Mouse (Mus musculus) hindbrain, embryonic 10.5 days (tissue): ENCODE measurements around the gene Nprl3. TPM values are rescaled to one million over a fixed set of nuclear protein-coding genes. Genes with fewer than 3 reads are reported as not detected.
A peak's percentile ranks its signal among the peaks of the same experiment; 100 is the strongest.

Experiments used
- DNase-seq: peaks from one replicate; pipeline ENCODE4 v3.0.0-alpha.2; 2017; ENCODE audit warnings: low spot score
- H3K27ac ChIP-seq: fragments of 300-500 bp; sonication (generic); 2 replicates; pipeline ENCODE4 v1.5.1; 2016; ENCODE audit warnings: mild to moderate bottlenecking, moderate library complexity
- H3K27me3 ChIP-seq: fragments of 300-500 bp; sonication (generic); 2 replicates; pipeline ENCODE4 v1.6.1; 2016; ENCODE audit warnings: mild to moderate bottlenecking; ENCODE audit not compliant: poor library complexity, insufficient read depth, severe bottlenecking
- H3K36me3 ChIP-seq: fragments of 300-500 bp; sonication (generic); 2 replicates; pipeline ENCODE4 v1.6.1; 2016; ENCODE audit warnings: mild to moderate bottlenecking, moderate library complexity
- H3K4me1 ChIP-seq: fragments of 300-500 bp; sonication (generic); replicated peaks from 2 replicates; pipeline ENCODE4 v1.6.1; 2016; ENCODE audit warnings: mild to moderate bottlenecking
- H3K4me3 ChIP-seq: fragments of 300-500 bp; sonication (generic); 2 replicates; pipeline ENCODE4 v1.5.1; 2016; ENCODE audit warnings: mild to moderate bottlenecking, moderate library complexity
- H3K9me3 ChIP-seq: fragments of 300-500 bp; sonication (generic); 2 replicates; pipeline ENCODE4 v1.6.1; 2016; ENCODE audit warnings: mild to moderate bottlenecking, moderate library complexity
- WGBS: fragments of 180-500 bp; shearing (Covaris S2); methylation state at CpG from one replicate; pipeline ENCODE4 v1.1.7; 2016; 5-methylcytosine and 5-hydroxymethylcytosine counted together
- polyA plus RNA-seq: library from polyadenylated mRNA; unstranded; fragments of >200 nt; fragmentation: Nextera tagmentation; extraction: Ambion mirVana; gene quantifications from 2 replicates; pipeline ENCODE4 v1.2.1, GENCODE M21; 2016

Gene Nprl3
- polyA plus RNA-seq, 1 experiment from 2014 or later: 45.6 TPM

DNA sequence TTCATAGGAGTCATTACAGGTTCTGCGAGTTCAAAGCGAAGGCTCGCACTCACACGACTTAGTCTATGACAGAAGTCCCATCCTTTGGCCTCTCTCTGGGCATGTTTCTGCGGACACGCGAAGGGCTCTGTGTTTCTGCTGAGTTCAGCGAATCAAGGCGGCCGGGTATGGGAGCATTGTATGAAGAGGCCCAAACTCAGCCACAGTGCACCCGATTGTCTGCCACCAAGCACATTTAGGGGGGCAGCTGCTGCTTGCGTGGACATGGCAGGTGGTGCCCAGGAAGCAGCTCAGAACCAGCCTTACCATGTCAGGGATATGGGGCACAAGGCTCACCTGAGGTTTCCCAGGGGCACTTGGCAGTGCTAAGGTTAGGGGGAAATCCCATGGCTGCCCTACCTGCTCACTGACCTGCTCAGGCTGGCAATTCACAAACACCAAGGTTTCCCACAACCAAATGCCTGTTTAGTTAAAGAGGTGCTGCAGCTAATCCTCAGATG lies 11.0 kb upstream of the Nprl3 start:
- H3K27ac ChIP-seq: no peak overlapping the region
- H3K9me3 ChIP-seq: no peaks in the 10 kb centered on the region
- DNase-seq: no peak
- 83% methylated on average over 12 of the region's 12 CpGs for WGBS
- H3K36me3 ChIP-seq: no peaks in the 10 kb centered on the region
- H3K4me3 ChIP-seq: no peak overlapping the region
- H3K27me3 ChIP-seq: peaks cover 24% of the 10 kb centered on the region
- H3K4me1 ChIP-seq: no peaks in the 10 kb centered on the region

DNA sequence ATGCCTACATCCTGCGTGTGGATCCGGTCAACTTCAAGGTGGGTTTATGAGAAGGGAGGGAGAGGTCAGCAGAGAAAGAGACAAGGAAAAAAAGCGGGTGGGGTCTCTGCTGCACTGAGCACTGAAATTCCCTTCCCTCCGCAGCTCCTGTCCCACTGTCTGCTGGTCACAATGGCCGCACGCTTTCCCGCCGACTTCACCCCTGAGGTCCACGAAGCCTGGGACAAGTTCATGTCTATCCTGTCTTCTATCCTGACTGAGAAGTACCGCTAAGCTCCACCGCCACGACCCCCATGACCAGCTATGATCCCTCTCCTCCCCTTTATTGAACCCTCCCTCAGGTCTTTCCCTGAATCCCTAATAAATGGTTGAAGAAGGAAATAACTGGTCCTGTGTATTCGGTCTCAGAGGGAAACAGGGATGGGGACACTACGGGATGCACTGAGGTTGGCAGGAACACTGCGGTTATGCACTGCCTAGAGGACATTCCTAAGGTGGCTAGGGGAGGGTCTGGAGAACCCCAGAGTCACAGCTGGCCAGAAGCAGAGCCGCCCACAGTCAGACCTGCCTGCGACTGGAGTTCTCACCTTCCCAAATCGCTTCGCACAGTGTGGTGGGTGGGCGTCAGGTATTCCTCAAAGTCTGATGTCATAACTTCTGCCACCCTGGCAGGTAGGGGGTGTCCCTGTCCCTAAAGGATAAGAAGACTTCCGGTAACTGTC lies 10.4 kb upstream of the Nprl3 start:
- Histone ChIP-seq H3K36me3 (no peaks in the 10 kb centered on the region), H3K4me3 (no peak overlapping the region), H3K27ac (0 out of 2 replicates have a peak overlapping the region, but pooled peaks have one; percentile 12), H3K4me1 (no peaks in the 10 kb centered on the region), H3K27me3 (peaks cover 24% of the 10 kb centered on the region), H3K9me3 (no peaks in the 10 kb centered on the region)
- DNase-seq: no peak
- 70% methylated on average over 21 of the region's 21 CpGs for WGBS

DNA sequence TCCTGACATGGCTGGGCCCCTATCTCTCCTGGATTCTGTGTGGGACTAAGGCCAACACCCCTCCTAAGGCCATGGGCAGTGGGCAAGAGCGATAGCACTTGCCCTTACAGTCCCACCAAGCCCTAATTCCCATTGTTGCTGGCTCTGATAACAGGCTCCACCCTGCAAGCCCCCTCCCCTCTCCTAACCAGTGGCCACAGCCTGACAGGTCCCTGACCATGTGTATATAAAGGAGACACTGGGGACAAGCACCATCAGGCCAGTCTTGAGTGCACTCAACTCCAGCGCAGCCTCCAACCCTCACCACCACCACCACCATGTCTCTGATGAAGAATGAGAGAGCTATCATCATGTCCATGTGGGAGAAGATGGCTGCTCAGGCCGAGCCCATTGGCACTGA lies 8.8 kb upstream of the Nprl3 start, which contains the start of gene Hba-x:
Gene Hba-x (plus strand): TSS at position 54 of the 400 bp plus-strand sequence.
- no peak for DNase-seq
- Histone ChIP-seq H3K36me3 (no peaks in the 10 kb centered on the region), H3K27ac (no peak within 1 kb of the TSS; the same call in 1 of the 2 replicates), H3K4me3 (no peak within 1 kb of the TSS), H3K27me3 (peaks cover 24% of the 10 kb centered on the region), H3K4me1 (no peaks in the 10 kb centered on the region), H3K9me3 (no peaks in the 10 kb centered on the region)
- 77% methylated on average over 3 of the region's 3 CpGs for WGBS

DNA sequence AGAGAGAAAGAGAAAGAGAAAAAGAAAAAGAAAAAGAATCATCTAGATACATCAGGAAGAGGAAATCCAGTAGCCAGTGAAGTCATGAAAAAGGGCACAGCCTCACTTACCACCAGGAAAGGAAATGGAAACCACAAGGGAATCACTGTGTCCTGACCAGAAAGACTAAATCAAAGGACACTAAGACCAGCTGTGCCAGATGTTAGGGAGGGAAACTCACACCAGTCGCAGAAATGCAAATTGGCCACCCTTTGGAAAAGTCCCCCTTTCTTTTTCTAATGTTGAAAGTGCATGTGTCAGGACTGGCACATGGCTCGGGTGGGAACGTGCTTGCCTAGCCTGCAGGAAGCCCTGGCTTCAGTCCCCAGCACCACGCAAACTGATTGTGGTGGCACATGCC lies 3.7 kb upstream of the Nprl3 start:
- no peak for DNase-seq
- H3K4me3 ChIP-seq: no peak overlapping the region
- WGBS: 44% methylated on average over 4 of the region's 4 CpGs
- no peaks in the 10 kb centered on the region for H3K36me3 ChIP-seq
- H3K27me3 ChIP-seq: peaks cover under 1% of the 10 kb centered on the region; the same call in 1 of the 2 replicates
- peaks cover 13% of the 10 kb centered on the region for H3K4me1 ChIP-seq
- no peaks in the 10 kb centered on the region for H3K9me3 ChIP-seq
- no peak overlapping the region for H3K27ac ChIP-seq

DNA sequence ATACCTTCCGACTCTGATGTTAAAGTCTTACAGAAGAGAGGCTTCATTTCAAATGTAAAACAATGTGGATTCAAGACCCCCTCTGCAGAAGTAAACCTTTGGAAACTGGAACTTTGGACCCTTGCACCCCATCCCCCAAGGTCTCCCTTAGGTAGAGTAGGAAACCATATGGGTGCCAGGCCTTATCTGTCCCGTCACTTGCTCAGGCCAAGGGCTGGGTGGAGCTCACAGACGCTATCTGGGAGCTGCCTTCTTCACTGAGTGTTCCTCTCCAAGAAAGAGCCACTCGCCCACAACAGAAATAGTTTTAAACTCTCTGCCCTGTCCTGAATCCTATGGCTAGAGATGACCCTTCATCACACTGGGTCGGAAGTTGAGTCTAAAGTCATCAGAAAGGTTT lies 1.4 kb upstream of the Nprl3 start:
- no peak for DNase-seq
- no peak overlapping the region for H3K27ac ChIP-seq
- no peaks in the 10 kb centered on the region for H3K27me3 ChIP-seq
- H3K4me3 ChIP-seq: no peak overlapping the region
- H3K36me3 ChIP-seq: no peaks in the 10 kb centered on the region
- H3K4me1 ChIP-seq: peaks cover 19% of the 10 kb centered on the region
- 85% methylated on average over 5 of the region's 5 CpGs for WGBS
- no peaks in the 10 kb centered on the region for H3K9me3 ChIP-seq

DNA sequence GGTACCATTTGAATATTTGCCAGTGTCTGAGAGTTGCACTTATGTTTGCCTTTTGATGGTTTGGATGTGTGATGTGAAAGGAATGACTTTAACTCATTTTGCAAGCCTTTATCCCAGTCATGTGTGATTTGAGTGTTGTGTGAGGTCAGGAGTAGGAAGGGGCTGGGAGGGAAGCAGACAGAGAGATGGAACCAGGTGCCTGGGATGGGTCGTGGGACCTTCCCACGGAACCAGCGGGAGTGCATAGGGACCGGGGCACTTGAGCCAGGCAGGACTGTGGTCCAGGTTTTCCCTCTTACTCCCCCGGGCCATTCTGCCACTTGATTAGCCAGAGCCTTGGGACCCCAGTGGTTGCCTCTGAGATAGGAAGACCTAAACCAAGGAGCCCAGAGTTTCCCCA lies 457 bp upstream of the Nprl3 start:
- 28% methylated on average over 5 of the region's 5 CpGs for WGBS
- no peaks in the 10 kb centered on the region for H3K27me3 ChIP-seq
- H3K27ac ChIP-seq: peak overlapping the region; percentile 99
- no peaks in the 10 kb centered on the region for H3K9me3 ChIP-seq
- no peaks in the 10 kb centered on the region; the same call in 1 of the 2 replicates for H3K36me3 ChIP-seq
- no peak for DNase-seq
- H3K4me1 ChIP-seq: peaks cover 19% of the 10 kb centered on the region
- H3K4me3 ChIP-seq: peak overlapping the region; percentile 93

DNA sequence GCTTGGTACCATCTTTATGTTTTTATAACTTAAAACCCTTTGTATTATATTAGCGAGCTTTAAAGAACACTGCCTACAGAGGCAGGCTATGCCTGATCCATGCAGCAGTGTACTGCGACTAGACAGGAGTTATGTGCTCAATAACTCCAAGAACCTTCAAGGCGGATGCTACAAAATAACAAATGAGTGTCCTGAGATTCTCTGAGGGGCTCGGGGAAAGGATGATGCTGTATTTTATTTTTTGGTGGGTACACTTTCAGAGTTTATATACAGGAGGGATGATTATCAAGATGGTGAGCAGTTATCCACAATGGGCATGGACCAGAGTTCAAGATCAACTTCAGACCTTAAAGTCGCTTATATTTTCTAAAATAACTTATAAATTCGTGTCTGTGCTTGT lies 731 bp downstream of the Nprl3 start:
- no peak for DNase-seq
- peak overlapping the region; percentile 99 for H3K27ac ChIP-seq
- peak overlapping the region; percentile 93 for H3K4me3 ChIP-seq
- H3K27me3 ChIP-seq: no peaks in the 10 kb centered on the region
- no peaks in the 10 kb centered on the region for H3K9me3 ChIP-seq
- peaks cover 24% of the 10 kb centered on the region for H3K4me1 ChIP-seq
- peaks cover 12% of the 10 kb centered on the region for H3K36me3 ChIP-seq
- WGBS: 35% methylated on average over 6 of the region's 6 CpGs

DNA sequence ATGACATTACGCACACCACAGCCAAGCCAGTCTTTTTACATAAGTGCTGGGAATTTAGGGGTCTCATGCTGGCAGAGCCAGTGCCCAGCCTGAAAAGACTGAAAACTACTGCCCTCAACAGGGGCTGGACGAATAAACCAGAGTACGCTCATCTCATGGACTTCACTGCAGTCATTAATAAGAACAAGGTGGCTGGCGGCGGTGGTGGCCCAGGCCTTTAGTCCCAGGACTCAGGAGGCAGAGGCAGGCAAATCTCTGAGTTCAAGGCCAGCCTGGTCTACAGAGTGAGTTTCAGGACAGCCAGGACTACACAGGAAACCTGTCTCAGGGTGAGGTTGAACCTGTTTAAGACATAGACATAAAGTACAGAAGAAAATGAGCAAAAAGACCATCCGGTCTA lies 1.3 kb downstream of the Nprl3 start:
- Histone ChIP-seq H3K4me1 (peaks cover 24% of the 10 kb centered on the region), H3K27me3 (no peaks in the 10 kb centered on the region), H3K4me3 (no peak overlapping the region), H3K9me3 (no peaks in the 10 kb centered on the region), H3K36me3 (peaks cover 16% of the 10 kb centered on the region), H3K27ac (peak overlapping the region; percentile 50; the same call in 1 of the 2 replicates)
- WGBS: 94% methylated on average over 6 of the region's 6 CpGs
- no peak for DNase-seq

DNA sequence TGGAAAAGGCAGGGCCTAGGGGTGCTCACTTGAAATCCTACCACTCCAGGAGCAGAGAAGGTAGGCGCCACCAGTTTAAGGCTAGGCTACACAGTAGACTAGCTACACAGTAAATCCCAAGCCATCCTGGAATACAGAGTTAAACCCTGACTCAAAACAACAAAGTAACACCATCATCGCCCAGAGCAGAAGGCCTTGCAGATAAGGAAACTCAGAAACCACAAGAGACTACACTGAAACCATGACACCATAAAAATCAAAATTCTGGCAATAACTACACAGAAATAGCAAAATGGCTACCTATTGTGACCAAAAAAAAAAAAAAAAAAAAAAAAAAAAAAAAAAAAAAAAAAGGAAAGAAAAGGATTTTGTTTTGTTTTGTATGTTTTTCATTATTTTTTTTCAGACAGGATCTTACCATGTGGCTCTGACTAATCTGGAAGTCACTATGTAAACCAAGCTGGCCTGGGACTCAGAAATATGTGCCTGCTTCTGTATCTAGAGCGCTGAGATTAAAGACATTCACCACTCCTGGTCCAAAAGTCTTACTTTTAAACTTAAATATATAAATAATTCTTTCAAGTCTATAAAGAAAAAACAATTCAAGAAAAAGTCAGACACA lies 2.3 kb downstream of the Nprl3 start:
- Histone ChIP-seq H3K4me3 (no peak overlapping the region), H3K9me3 (no peaks in the 10 kb centered on the region), H3K4me1 (peaks cover 24% of the 10 kb centered on the region), H3K27me3 (no peaks in the 10 kb centered on the region), H3K36me3 (peaks cover 26% of the 10 kb centered on the region), H3K27ac (no peak overlapping the region)
- DNase-seq: no peak
- 90% methylated on average over 3 of the region's 3 CpGs for WGBS

DNA sequence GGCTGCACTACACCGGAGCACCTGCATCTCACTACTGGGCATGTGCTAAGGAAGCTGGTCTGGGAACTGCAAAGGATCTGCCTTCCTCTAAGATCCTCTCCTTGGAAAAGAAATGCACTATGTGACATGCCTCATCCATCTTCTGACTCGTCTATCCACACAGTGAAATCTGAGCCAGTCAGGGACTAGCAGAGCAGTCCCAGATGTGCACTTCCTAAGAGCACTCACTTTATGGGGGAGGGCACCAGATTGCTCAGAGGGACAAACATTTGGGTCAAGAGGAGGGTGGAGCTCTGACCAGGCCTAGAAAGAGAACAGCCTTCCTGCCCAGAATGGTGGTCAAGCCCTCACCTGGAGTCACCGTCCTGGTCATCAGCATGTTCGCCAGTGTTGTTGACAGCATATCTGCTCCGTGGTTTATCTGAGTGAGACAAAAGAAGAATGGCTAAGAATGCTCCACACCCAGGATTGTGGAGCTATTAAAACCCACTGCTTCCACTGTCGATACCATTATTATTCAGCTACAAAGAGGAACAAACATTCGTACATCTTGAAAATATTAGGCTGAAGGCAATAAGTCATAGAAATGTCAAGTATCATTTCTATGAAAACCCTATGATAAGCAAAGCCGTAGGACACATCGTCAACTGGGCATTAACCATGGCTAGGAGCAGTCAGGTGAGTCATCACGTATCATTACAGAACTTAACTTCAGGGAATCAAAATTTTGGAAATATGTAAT lies 4.7 kb downstream of the Nprl3 start:
- Histone ChIP-seq H3K36me3 (peaks cover 31% of the 10 kb centered on the region), H3K4me3 (no peak overlapping the region), H3K9me3 (no peaks in the 10 kb centered on the region), H3K4me1 (peaks cover 18% of the 10 kb centered on the region), H3K27ac (0 out of 2 replicates have a peak overlapping the region, but pooled peaks have one; percentile 24), H3K27me3 (no peaks in the 10 kb centered on the region)
- DNase-seq: no peak
- WGBS: 86% methylated on average over 10 of the region's 10 CpGs

DNA sequence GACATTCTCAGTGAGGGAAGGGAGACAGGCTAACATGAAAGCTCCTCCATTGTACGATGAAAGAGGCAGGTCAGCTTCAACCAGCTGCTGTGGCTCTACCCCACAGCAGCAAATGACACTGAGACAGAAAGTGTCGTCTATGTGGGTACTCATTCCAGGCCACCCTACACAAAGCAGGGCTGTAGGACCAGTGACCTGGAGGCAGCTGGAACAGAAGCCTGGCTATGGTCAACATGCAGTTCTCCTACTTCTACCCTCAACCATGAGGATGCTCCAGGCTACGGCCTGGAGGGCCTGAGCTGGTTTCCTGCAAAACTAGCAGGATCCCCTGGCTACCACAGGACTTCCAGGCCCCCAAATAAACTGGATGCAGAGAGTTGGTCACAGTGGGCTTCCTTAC lies 10.9 kb downstream of the Nprl3 start:
- Histone ChIP-seq H3K36me3 (peaks cover 65% of the 10 kb centered on the region), H3K27me3 (no peaks in the 10 kb centered on the region), H3K4me1 (no peaks in the 10 kb centered on the region), H3K9me3 (no peaks in the 10 kb centered on the region), H3K4me3 (no peak overlapping the region), H3K27ac (peak overlapping the region; percentile 46)
- no peak for DNase-seq
- WGBS: 94% methylated on average over 3 of the region's 3 CpGs

DNA sequence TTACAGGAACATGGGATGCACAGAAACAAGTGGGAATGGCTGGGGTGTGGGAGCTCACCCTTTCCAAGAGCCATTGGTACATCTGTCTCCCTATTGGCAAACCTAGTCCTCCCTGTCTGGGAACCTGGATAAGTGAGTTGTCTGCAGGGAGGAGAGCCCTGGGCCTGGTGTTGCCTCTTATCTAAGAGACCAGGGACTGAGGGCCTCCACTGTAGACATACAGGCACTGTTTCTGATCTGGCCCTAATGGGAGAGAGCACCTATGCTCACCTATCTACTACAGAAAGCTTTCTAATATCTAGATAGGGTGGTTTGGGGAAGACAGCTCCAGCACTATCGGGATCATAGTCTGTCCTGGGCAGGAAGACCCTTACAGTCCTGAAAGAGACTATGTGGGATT lies 11.4 kb downstream of the Nprl3 start:
- H3K36me3 ChIP-seq: peaks cover 67% of the 10 kb centered on the region
- H3K9me3 ChIP-seq: no peaks in the 10 kb centered on the region
- H3K4me1 ChIP-seq: no peaks in the 10 kb centered on the region
- no peak overlapping the region for H3K4me3 ChIP-seq
- WGBS: 93% methylated on average over 1 of the region's 1 CpGs
- DNase-seq: no peak
- no peak overlapping the region; the same call in 1 of the 2 replicates for H3K27ac ChIP-seq
- H3K27me3 ChIP-seq: no peaks in the 10 kb centered on the region

DNA sequence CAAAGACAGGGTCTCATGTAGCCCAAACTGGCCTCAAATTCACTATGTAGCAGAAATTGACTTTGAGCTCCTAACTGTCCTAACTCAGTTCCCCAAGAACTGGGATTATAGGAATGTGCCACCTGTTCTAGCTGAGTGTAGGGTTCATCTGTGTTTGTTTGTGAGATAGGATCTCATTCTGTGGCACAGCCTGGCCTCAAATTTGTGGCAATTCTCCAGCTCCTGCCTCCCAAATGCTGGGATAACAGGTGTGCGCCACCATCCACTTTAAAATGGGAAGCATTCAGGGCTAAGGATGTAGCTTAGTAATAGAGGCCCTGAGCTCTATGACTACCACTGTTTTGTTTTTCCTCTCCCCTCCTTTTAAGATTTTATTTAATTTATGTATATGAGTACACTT lies 14.4 kb downstream of the Nprl3 start:
- Histone ChIP-seq H3K36me3 (peaks cover 81% of the 10 kb centered on the region), H3K27me3 (no peaks in the 10 kb centered on the region), H3K9me3 (no peaks in the 10 kb centered on the region), H3K4me3 (no peak overlapping the region), H3K27ac (no peak overlapping the region), H3K4me1 (no peaks in the 10 kb centered on the region)
- no peak for DNase-seq
- WGBS: 91% methylated on average over 1 of the region's 1 CpGs
